Mouse (Mus musculus) liver, postnatal 0 days (tissue): ENCODE results near the gene Exoc3l4.

Experiments used
- CTCF ChIP-seq: sonication (generic); IDR thresholded peaks from 2 replicates; pipeline ENCODE4 v1.5.1; 2016; ENCODE audit warnings: antibody characterized with exemption, low read depth
- EP300 ChIP-seq: IDR thresholded peaks from 2 replicates; pipeline ENCODE4 v1.6.1; 2016; ENCODE audit warnings: antibody characterized with exemption, low read depth, mild to moderate bottlenecking

DNA sequence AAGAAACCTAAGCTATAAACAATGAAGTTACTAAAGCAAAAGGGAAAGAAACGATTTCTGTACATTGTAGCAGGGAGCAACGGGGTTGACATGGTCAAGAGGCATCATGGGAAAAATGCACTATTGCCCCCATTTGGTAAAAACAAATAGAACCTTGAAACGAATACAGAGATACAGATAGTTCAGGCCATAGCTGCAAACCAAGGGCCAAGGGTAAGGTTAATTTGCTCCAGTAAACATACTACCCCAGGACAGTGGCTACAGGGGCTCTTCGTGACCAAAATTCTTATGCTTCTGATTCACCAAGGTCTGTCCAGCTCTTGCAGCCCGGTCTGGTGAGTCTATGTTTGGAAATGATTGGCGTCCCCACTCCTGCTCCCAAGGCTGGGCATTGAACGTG is 46.8 kb downstream of the Exoc3l4 start:
- TF ChIP-seq EP300 (no peak), CTCF (no peak)
